Mouse (Mus musculus) lung, adult 2 months (tissue): Measurements from ENCODE around the gene Sec61a2.

Source experiments
- CTCF ChIP-seq: fragments of 200-500 bp; IDR thresholded peaks from 2 replicates; pipeline ENCODE4 v1.5.1; 2011; ENCODE audit warnings: mild to moderate bottlenecking, low read length, control low read depth; ENCODE audit not compliant: insufficient read depth
- POLR2A ChIP-seq: fragments of 200-500 bp; IDR thresholded peaks from 2 replicates; pipeline ENCODE4 v1.6.1; 2011; ENCODE audit warnings: low read depth, mild to moderate bottlenecking, control low read depth, low read length, borderline replicate concordance; ENCODE audit errors: extremely low read depth

DNA sequence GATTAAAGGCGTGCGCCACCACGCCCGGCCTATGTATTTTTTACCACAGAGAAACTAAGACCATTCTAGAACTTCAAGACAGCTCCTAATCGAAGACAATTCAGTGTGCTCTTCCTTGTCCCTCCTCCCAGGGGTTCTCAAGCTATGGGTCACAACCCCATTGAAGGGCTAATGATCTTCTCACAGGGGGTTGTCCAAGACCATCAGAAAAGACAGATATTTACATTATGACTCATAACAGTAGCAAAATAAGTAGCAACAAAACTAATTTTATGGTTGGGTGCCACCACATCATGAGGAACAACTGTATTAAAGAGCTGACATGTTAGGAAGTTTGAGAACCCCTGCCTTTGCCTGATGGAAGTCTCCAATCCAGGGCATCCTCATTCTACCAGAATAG, 36.7 kb upstream of the Sec61a2 start:
- TF ChIP-seq CTCF (no peak), POLR2A (no peak)
